Mouse (Mus musculus): Measurements from ENCODE around the gene Agps. TPM values are rescaled to one million over a fixed set of nuclear protein-coding genes. Genes with fewer than 3 reads are reported as not detected.

Gene Agps
- 10 to 100 TPM; 49.0 to 50.8 TPM for polyA plus RNA-seq (2017; shearing (Covaris generic))

DNA sequence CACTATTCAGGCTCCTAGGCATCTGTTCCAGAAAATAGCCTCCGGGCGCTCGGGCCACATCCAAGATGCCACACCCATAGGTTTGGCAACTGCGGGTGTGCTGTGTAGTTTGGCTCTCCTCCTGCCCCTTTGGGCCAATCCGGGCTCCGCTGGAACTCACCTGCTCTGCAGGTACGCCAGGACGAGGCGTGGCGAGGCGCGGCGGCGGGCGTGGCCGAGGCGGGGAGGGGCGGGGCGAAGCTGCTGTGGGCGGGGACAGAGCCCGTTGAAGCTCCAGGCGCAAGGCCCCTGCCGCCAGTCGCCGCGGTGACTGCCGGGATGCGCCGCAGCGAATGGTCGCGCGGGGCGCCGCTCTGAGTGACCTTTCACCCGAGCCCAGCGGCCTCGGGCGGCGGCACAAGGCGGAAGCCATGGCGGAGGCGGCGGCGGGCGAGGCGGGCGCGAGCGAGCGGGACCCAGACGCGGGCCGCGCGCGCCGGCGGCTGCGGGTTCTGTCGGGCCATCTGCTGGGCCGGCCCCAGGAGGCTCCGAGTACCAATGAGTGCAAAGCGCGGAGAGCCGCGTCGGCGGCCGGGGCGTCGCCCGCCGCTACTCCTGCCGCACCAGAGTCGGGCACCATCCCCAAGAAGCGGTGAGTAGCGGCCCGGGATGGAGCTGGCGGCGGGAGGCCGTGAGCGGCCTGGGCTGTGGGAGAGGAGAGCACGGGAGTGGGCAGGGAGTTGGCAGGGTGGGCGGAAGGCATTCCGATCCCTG lies at the start of gene Agps:
Gene Agps (plus strand): TSS at position 297 of the 753 bp plus-strand sequence.

DNA sequence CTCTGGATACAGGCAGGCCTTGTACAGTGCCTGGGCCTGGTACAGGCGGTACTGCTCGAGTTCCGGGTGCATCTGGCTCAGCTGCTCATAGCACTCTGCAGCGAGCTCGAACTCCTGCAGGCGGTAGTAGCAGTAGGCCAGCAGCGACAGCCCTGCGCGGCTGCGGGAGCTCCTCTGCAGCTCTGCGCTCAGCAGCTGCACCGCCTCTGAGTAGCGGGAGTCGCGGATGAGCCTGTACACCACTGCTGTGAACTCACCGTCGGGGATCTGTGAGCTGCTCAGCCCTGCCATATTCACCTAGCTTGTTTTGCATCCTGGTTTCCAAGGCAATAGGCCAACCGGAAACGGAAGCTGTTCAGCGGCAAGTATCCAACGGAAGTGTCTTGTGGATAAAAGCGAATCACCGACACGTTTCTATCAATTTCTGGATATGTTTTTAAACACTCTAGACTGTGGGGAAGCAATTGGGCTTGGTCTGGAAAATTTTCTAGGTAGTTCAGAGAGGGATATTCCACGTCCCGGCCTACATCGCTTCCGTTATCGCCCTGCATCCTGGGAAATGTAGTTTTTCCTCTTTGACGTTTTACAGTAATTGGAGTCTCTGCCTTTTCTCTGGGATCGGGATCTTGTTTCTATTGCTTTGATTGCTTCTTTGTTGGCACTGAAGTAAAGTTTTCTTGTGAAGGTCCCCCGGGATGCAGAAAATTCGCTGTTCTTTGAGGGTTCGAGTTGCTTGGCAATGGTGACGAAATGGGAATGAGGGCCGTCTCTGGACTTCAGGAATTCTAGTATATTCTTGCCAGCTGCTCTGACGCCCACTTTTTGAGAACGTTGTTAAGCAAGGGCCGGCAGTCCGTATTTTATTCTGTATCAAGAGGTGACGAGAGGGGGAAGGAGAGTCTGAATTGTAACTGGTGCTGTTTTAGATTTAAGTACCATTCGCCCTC lies 106.4 kb downstream of the Agps start, which contains the start of gene Ttc30b:
Gene Ttc30b (minus strand): TSS at position 469 of the 947 bp plus-strand sequence.

DNA sequence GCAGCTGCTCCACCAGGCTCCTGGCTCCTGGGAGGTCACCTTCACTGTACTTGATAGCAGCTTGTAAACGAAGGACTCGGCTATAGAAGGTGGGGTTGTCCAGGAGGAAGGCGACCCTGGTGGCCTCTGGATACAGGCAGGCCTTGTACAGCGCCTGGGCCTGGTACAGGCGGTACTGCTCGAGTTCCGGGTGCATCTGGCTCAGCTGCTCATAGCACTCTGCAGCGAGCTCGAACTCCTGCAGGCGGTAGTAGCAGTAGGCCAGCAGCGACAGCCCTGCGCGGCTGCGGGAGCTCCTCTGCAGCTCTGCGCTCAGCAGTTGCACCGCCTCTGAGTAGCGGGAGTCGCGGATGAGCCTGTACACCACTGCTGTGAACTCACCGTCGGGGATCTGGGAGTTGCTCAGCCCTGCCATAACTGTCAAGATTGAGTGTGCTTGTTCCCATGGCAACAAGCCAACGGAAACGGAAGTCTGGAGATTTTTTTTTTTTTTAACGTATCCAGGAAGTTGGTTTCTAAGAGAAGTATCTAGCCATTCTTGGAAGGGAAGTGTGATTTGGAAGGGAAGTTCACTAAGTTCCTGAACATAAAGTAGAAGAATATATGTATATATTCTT lies 145.9 kb downstream of the Agps start, which contains the start of gene Ttc30a2:
Gene Ttc30a2 (minus strand): TSS at position 419 of the 617 bp plus-strand sequence.

Other genes with a start within 250 kb of the Agps start
- gene Hnrnpa3, start 172.9 kb upstream of the Agps start, polyA plus RNA-seq (2017; shearing (Covaris generic)), result 100 to 1,000 TPM in 1 of 2 experiments, 10 to 100 TPM in 1; 74.8 to 111 TPM
- 10 to 100 TPM; 32.5 to 55.3 TPM for gene Nfe2l2, start 127.5 kb upstream of the Agps start, polyA plus RNA-seq (2017; shearing (Covaris generic))
- 1 to 10 TPM; 1.6 to 2.2 TPM for gene Ttc30b, start 106.4 kb downstream of the Agps start, polyA plus RNA-seq (2017; shearing (Covaris generic))
- under 1 TPM in 1 of 2 experiments, not detected in 1; 0.42 TPM for gene Ttc30a2, start 146.0 kb downstream of the Agps start, polyA plus RNA-seq (2017; shearing (Covaris generic))
- 1 to 10 TPM in 1 of 2 experiments, under 1 TPM in 1; 0.70 to 1.6 TPM for gene Ttc30a1, start 149.8 kb downstream of the Agps start, polyA plus RNA-seq (2017; shearing (Covaris generic))

Data from activated CD4-positive, CD25-positive, alpha-beta regulatory T cell (primary cell).